Mouse (Mus musculus) lung, embryonic 14.5 days (tissue): ENCODE data around the gene 4930595D18Rik. TPM values are rescaled to one million over a fixed set of nuclear protein-coding genes. Genes with fewer than 3 reads are reported as not detected.

Source experiments
- ATAC-seq: fragments of 200-750 bp; cut with Nextera tagmentation; 2 replicates; pipeline ENCODE4 v1.8.0; 2017; ENCODE audit warnings: mild to moderate bottlenecking, moderate TSS enrichment, moderate library complexity; ENCODE audit not compliant: insufficient read depth
- DNase-seq: peaks from one replicate; pipeline ENCODE4 v3.0.0-alpha.2; 2015
- H3K27ac ChIP-seq: fragments of 300-500 bp; sonication (generic); 2 replicates; pipeline ENCODE4 v1.5.1; 2014; ENCODE audit warnings: low read depth, mild to moderate bottlenecking, moderate library complexity
- H3K27me3 ChIP-seq: fragments of 300-500 bp; sonication (generic); 2 replicates; pipeline ENCODE4 v1.6.1; 2014; ENCODE audit warnings: low read length, control low read depth; ENCODE audit not compliant: insufficient read depth
- H3K36me3 ChIP-seq: fragments of 300-500 bp; sonication (generic); 2 replicates; pipeline ENCODE4 v1.6.1; 2014; ENCODE audit warnings: control low read depth; ENCODE audit not compliant: insufficient read depth
- H3K4me1 ChIP-seq: fragments of 300-500 bp; sonication (generic); 2 replicates; pipeline ENCODE4 v1.6.1; 2014; ENCODE audit warnings: antibody characterized with exemption, control low read depth; ENCODE audit not compliant: insufficient read depth
- H3K4me2 ChIP-seq: fragments of 300-500 bp; sonication (generic); 2 replicates; pipeline ENCODE4 v1.6.1; 2014; ENCODE audit warnings: mild to moderate bottlenecking
- H3K4me3 ChIP-seq: fragments of 300-500 bp; sonication (generic); 2 replicates; pipeline ENCODE4 v1.5.1; 2014; ENCODE audit warnings: low read depth, low read length
- H3K9ac ChIP-seq: fragments of 300-500 bp; sonication (generic); 2 replicates; pipeline ENCODE4 v1.6.1; 2014
- H3K9me3 ChIP-seq: fragments of 300-500 bp; sonication (generic); 2 replicates; pipeline ENCODE4 v1.6.1; 2016; ENCODE audit warnings: low read depth, low read length, control low read depth
- CTCF ChIP-seq: IDR thresholded peaks from 2 replicates; pipeline ENCODE4 v1.5.1; 2016; ENCODE audit warnings: antibody characterized with exemption, low read depth
- whole genome bisulfite sequencing: fragments of 180-500 bp; shearing (Covaris S2); extraction: QIAGEN DNeasy Blood & Tissue Kit; methylation state at CpG from one replicate; pipeline ENCODE4 v1.1.7; 2014; 5-methylcytosine and 5-hydroxymethylcytosine counted together
- polyA plus RNA-seq: library from polyadenylated mRNA; unstranded; fragments of >200 nt; fragmentation: Nextera tagmentation; extraction: Ambion mirVana; gene quantifications from 2 replicates; pipeline ENCODE4 v1.2.1, GENCODE M21; 2014

4930595D18Rik gene
- not detected in 2 replicates for polyA plus RNA-seq

DNA sequence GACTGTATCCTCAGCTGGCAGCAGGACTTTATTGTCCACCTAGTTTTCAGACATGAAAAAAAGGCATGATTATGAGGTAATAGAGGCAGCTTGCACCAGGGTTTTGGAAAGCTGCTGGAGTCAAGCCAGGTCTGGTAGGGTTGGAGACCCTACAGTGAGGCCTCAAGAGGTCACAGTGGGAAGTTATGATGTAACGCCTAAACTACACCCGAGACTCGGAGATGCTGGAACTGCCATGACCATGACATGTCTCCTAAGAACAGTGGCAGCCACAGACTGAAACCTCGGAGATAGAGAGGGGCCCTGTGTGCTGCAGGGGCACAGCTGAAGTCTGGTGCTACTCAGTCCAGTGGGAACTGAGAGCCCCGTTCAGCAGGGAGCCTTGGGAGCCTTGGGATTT is at the start of gene 4930595D18Rik:
TSS of gene 4930595D18Rik (minus strand) at position 16 of the 400 bp plus-strand sequence.
- H3K36me3 ChIP-seq, result no peaks in the 10 kb centered on the region
- no peak for TF ChIP-seq CTCF
- no peaks in the 10 kb centered on the region for H3K27me3 ChIP-seq
- H3K4me1 ChIP-seq, result no peaks in the 10 kb centered on the region
- no peak within 1 kb of the TSS for H3K4me2 ChIP-seq
- DNase-seq, result no peak
- ATAC-seq, result no peak
- 65% methylated on average over 5 of the region's 5 CpGs for WGBS
- H3K4me3 ChIP-seq, result no peak within 1 kb of the TSS
- H3K9me3 ChIP-seq, result no peaks in the 10 kb centered on the region
- H3K27ac ChIP-seq, result no peak within 1 kb of the TSS
- H3K9ac ChIP-seq, result no peak within 1 kb of the TSS

- no peak for TF ChIP-seq CTCF
- no peak overlapping the region; the same call in 1 of the 2 replicates for H3K27ac ChIP-seq
- no peak for ATAC-seq
- no peak overlapping the region for H3K9ac ChIP-seq
- H3K4me2 ChIP-seq, result no peak overlapping the region
- DNase-seq, result no peak
- H3K27me3 ChIP-seq, result no peaks in the 10 kb centered on the region
- H3K9me3 ChIP-seq, result no peaks in the 10 kb centered on the region
- H3K4me1 ChIP-seq, result peaks cover 4% of the 10 kb centered on the region
- H3K4me3 ChIP-seq, result no peak overlapping the region
- 89% methylated on average over 4 of the region's 4 CpGs for WGBS
- H3K36me3 ChIP-seq, result peaks cover 11% of the 10 kb centered on the region; the same call in 1 of the 2 replicates
These were observed 49.5 kb upstream of the 4930595D18Rik start for GRCm38 (mm10) chr12:111233798-111234197.

GRCm38 (mm10) chr12:111230793-111231192 is 46.5 kb upstream of the 4930595D18Rik start:
- H3K4me3 ChIP-seq, result no peak overlapping the region
- H3K4me1 ChIP-seq, result peaks cover 4% of the 10 kb centered on the region
- no peak overlapping the region for H3K27ac ChIP-seq
- DNase-seq, result no peak
- no peak overlapping the region for H3K9ac ChIP-seq
- no peaks in the 10 kb centered on the region; the same call in 1 of the 2 replicates for H3K36me3 ChIP-seq
- TF ChIP-seq CTCF, result no peak
- 87% methylated on average over 2 of the region's 2 CpGs for WGBS
- ATAC-seq, result no peak
- H3K9me3 ChIP-seq, result no peaks in the 10 kb centered on the region
- H3K4me2 ChIP-seq, result no peak overlapping the region
- no peaks in the 10 kb centered on the region for H3K27me3 ChIP-seq

GRCm38 (mm10) chr12:111228488-111228887 is 44.2 kb upstream of the 4930595D18Rik start:
- Histone ChIP-seq H3K36me3 (no peaks in the 10 kb centered on the region; the same call in 1 of the 2 replicates), H3K9me3 (no peaks in the 10 kb centered on the region), H3K27ac (no peak overlapping the region), H3K9ac (no peak overlapping the region), H3K27me3 (no peaks in the 10 kb centered on the region), H3K4me1 (0 out of 2 replicates have a peak, but pooled peaks cover 3% of the 10 kb centered on the region), H3K4me3 (no peak overlapping the region), H3K4me2 (no peak overlapping the region)
- no peak for DNase-seq
- no peak for TF ChIP-seq CTCF
- ATAC-seq, result no peak
- WGBS, result 94% methylated on average over 5 of the region's 5 CpGs

GRCm38 (mm10) chr12:111227410-111227809 is 43.1 kb upstream of the 4930595D18Rik start:
- Histone ChIP-seq H3K36me3 (peaks cover 7% of the 10 kb centered on the region; the same call in 1 of the 2 replicates), H3K4me2 (no peak overlapping the region), H3K27me3 (no peaks in the 10 kb centered on the region), H3K9me3 (no peaks in the 10 kb centered on the region), H3K4me1 (0 out of 2 replicates have a peak, but pooled peaks cover 3% of the 10 kb centered on the region), H3K4me3 (no peak overlapping the region), H3K9ac (no peak overlapping the region), H3K27ac (no peak overlapping the region)
- WGBS, result 69% methylated on average over 4 of the region's 4 CpGs
- ATAC-seq (no peak), DNase-seq (no peak)
- TF ChIP-seq CTCF, result no peak

- ATAC-seq, result peak; percentile 35; the same call in 1 of the 2 replicates
- Histone ChIP-seq H3K9me3 (no peaks in the 10 kb centered on the region), H3K4me1 (0 out of 2 replicates have a peak, but pooled peaks cover 3% of the 10 kb centered on the region), H3K9ac (no peak overlapping the region), H3K4me2 (no peak overlapping the region), H3K4me3 (no peak overlapping the region), H3K27me3 (no peaks in the 10 kb centered on the region), H3K27ac (peak overlapping the region; percentile 36; the same call in 1 of the 2 replicates), H3K36me3 (peaks cover 22% of the 10 kb centered on the region)
- TF ChIP-seq CTCF, result peak; percentile 37; the same call in 1 of the 2 replicates
- peak; percentile 43 for DNase-seq
- 58% methylated on average over 10 of the region's 10 CpGs for WGBS
These were observed 41.0 kb upstream of the 4930595D18Rik start for GRCm38 (mm10) chr12:111225197-111225780.

DNA sequence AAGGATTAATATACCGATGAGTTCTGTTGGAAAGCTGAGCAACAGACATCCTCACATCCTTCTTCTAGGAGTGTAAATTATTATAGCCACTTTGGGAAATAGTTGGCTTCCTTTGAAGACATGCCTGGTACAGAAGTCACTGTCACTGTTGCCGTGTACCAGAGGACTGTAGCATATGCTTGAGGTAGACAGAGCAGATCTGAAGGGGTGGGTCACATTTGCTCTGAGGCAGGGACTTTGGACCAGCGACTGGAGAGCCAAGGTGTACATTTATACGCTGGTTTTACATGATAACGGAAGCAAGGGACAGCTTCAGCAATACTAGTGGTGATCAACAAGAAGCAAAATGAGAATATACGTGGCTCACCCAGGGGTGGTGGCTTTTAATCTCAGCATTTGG is 34.6 kb upstream of the 4930595D18Rik start:
- Histone ChIP-seq H3K27ac (no peak overlapping the region), H3K27me3 (no peaks in the 10 kb centered on the region), H3K9ac (no peak overlapping the region), H3K36me3 (peaks cover 22% of the 10 kb centered on the region), H3K9me3 (no peaks in the 10 kb centered on the region), H3K4me2 (no peak overlapping the region), H3K4me1 (no peaks in the 10 kb centered on the region), H3K4me3 (no peak overlapping the region)
- ATAC-seq, result no peak
- TF ChIP-seq CTCF, result no peak
- WGBS, result 98% methylated on average over 6 of the region's 6 CpGs
- DNase-seq, result no peak
